11 mouse cellular contexts compared by ENCODE assay signal in genomic region chr10:19908076-19908475, GRCm38 (mm10). TPM values are rescaled to one million over a fixed set of nuclear protein-coding genes. Genes with fewer than 3 reads are reported as not detected.
DNase-seq lines count a peak whose midpoint lies in the region; ATAC-seq and TF ChIP-seq lines count a peak whose summit lies in the region.
"Had no signal": no experiment of that assay in that cellular context is flagged by ENCODE, and none has a peak within 500 bp of the region (broad histone marks: within the 10 kb centered on the region; RNA-seq: fewer than 3 reads in every experiment).

No protein-coding gene starts in this region.

- no peaks in the 10 kb centered on the region for H3K9me3 ChIP-seq in heart, embryonic 13.5 days
- no peaks in the 10 kb centered on the region for H3K9me3 ChIP-seq in lung, postnatal 0 days (ENCODE audit: low read length)
- H3K9me3 ChIP-seq in intestine, embryonic 15.5 days = no peaks in the 10 kb centered on the region
- H3K9me3 ChIP-seq in midbrain, embryonic 16.5 days (replicated peaks; ENCODE audit: control insufficient read depth, low read length, poor library complexity, severe bottlenecking) = no peaks in the 10 kb centered on the region
- H3K9me3 ChIP-seq: embryonic facial prominence, embryonic 15.5 days; neural tube, embryonic 13.5 days had no signal

- peak overlapping the region; percentile 48; the same call in 1 of the 2 replicates for H3K4me2 ChIP-seq in heart, embryonic 13.5 days
- H3K4me2 ChIP-seq in lung, postnatal 0 days (replicated peaks; ENCODE audit: low read depth, low read length) = 0 out of 2 replicates have a peak overlapping the region, but pooled peaks have one; percentile 49
- 0 out of 2 replicates have a peak overlapping the region, but pooled peaks have one; percentile 50 for H3K4me2 ChIP-seq in intestine, embryonic 15.5 days (replicated peaks)
- no peak overlapping the region for H3K4me2 ChIP-seq in midbrain, embryonic 16.5 days (ENCODE audit: low read length)
- H3K4me2 ChIP-seq: embryonic facial prominence, embryonic 15.5 days had no signal

- intact Hi-C loops in heart, postnatal 14 days (cut with DNase I) = loop anchor here (5.0 kb wide), 1 partner anchor 411 kb away; no protein-coding TSS in a partner anchor

- no peak for TF ChIP-seq CTCF in lung, postnatal 0 days (IDR thresholded peaks at IDR 0.05)

- H3K27me3 ChIP-seq in heart, embryonic 13.5 days (replicated peaks) = peaks cover 6% of the 10 kb centered on the region; the same call in 1 of the 2 replicates
- no peaks in the 10 kb centered on the region for H3K27me3 ChIP-seq in lung, postnatal 0 days (replicated peaks; ENCODE audit: insufficient read depth, low read length)
- H3K27me3 ChIP-seq in intestine, embryonic 15.5 days (replicated peaks) = no peaks in the 10 kb centered on the region
- no peaks in the 10 kb centered on the region for H3K27me3 ChIP-seq in midbrain, embryonic 16.5 days (ENCODE audit: control insufficient read depth, insufficient read depth, low read depth, low read length)

- no peaks in the 10 kb centered on the region for H3K4me1 ChIP-seq in heart, embryonic 13.5 days
- H3K4me1 ChIP-seq in lung, postnatal 0 days (ENCODE audit: insufficient read depth, low read depth, low read length) = no peaks in the 10 kb centered on the region
- no peaks in the 10 kb centered on the region for H3K4me1 ChIP-seq in intestine, embryonic 15.5 days (replicated peaks)
- no peaks in the 10 kb centered on the region; the same call in 1 of the 2 replicates for H3K4me1 ChIP-seq in midbrain, embryonic 16.5 days (ENCODE audit: control insufficient read depth, insufficient read depth, low read length)
- H3K4me1 ChIP-seq: embryonic facial prominence, embryonic 15.5 days; neural tube, embryonic 13.5 days had no signal

- no peak for ATAC-seq in heart, embryonic 13.5 days (ENCODE audit: extremely low read depth, insufficient number of reproducible peaks, low FRiP score, low TSS enrichment)
- no peak for ATAC-seq in lung, postnatal 0 days
- peak; percentile 59 for ATAC-seq in intestine, embryonic 15.5 days
- 0 out of 2 replicates have a peak, but pooled peaks have one; percentile 23 for ATAC-seq in midbrain, embryonic 16.5 days

- no peak overlapping the region for H3K9ac ChIP-seq in heart, embryonic 13.5 days
- H3K9ac ChIP-seq in lung, postnatal 0 days (replicated peaks; ENCODE audit: low read depth) = no peak overlapping the region
- no peak overlapping the region for H3K9ac ChIP-seq in intestine, embryonic 15.5 days
- no peak overlapping the region for H3K9ac ChIP-seq in midbrain, embryonic 16.5 days (ENCODE audit: low read depth, low read length)

- 0 out of 2 replicates have a peak, but pooled peaks cover 5% of the 10 kb centered on the region for H3K36me3 ChIP-seq in heart, embryonic 13.5 days
- H3K36me3 ChIP-seq in lung, postnatal 0 days (ENCODE audit: insufficient read depth, low read length) = no peaks in the 10 kb centered on the region
- no peaks in the 10 kb centered on the region for H3K36me3 ChIP-seq in intestine, embryonic 15.5 days
- no peaks in the 10 kb centered on the region for H3K36me3 ChIP-seq in midbrain, embryonic 16.5 days (ENCODE audit: control insufficient read depth, insufficient read depth, low read length)
- H3K36me3 ChIP-seq: embryonic facial prominence, embryonic 15.5 days; neural tube, embryonic 13.5 days had no signal

- H3K27ac ChIP-seq in heart, embryonic 13.5 days (replicated peaks) = no peak overlapping the region
- H3K27ac ChIP-seq in lung, postnatal 0 days (ENCODE audit: low read length) = peak overlapping the region; percentile 96; the same call in 1 of the 2 replicates
- H3K27ac ChIP-seq in intestine, embryonic 15.5 days = no peak overlapping the region
- H3K27ac ChIP-seq in midbrain, embryonic 16.5 days (ENCODE audit: low read length) = no peak overlapping the region

- no peak for TF ChIP-seq EP300 in lung, postnatal 0 days (IDR thresholded peaks at IDR 0.05)

- no peak overlapping the region for H3K4me3 ChIP-seq in heart, embryonic 13.5 days
- H3K4me3 ChIP-seq in lung, postnatal 0 days (ENCODE audit: low read depth, low read length) = no peak overlapping the region
- no peak overlapping the region for H3K4me3 ChIP-seq in intestine, embryonic 15.5 days (replicated peaks)
- H3K4me3 ChIP-seq in midbrain, embryonic 16.5 days (ENCODE audit: low read depth, low read length) = no peak overlapping the region

- no peak for DNase-seq in heart, postnatal 14 days
- peak; percentile 59 for DNase-seq in lung, postnatal 0 days (ENCODE audit: low spot score)
- no peak for DNase-seq in lung, adult 18-20 months
- no peak for DNase-seq in B cell, adult 2 months
- DNase-seq in cerebellum, postnatal 36 days = no peak

- WGBS in heart, embryonic 13.5 days = 62% methylated on average over 2 of the region's 2 CpGs
- WGBS in lung, postnatal 0 days = 59% methylated on average over 2 of the region's 2 CpGs
- 58% methylated on average over 2 of the region's 2 CpGs for WGBS in intestine, embryonic 15.5 days
- WGBS in midbrain, embryonic 16.5 days = 84% methylated on average over 2 of the region's 2 CpGs

RNA-seq across cellular contexts. Expression of gene Pex7, which starts 0.6 kb away (rescaled TPM):
- polyA plus RNA-seq in heart, embryonic 13.5 days (2015; fragmentation: Nextera tagmentation; extraction: Ambion mirVana) = 33.3 and 39.3 TPM in 2 replicates
- total RNA-seq in heart, postnatal 14 days (2021) = 10 to 100 TPM; 22.9 to 25.9 TPM
- polyA plus RNA-seq in lung, postnatal 0 days (2015; fragmentation: Nextera tagmentation; extraction: Ambion mirVana) = 40.3 TPM in 2 replicates
- polyA plus RNA-seq in intestine, embryonic 15.5 days (2015; fragmentation: Nextera tagmentation; extraction: Ambion mirVana) = 48.8 and 50.3 TPM in 2 replicates
- 26.0 and 32.8 TPM in 2 replicates for polyA plus RNA-seq in midbrain, embryonic 16.5 days (2015; fragmentation: Nextera tagmentation; extraction: Ambion mirVana)

RNA-seq across cellular contexts. Expression of gene Map3k5, which starts 26.2 kb away (rescaled TPM):
- polyA plus RNA-seq in heart, embryonic 13.5 days (2015; fragmentation: Nextera tagmentation; extraction: Ambion mirVana) = 2.4 and 2.7 TPM in 2 replicates
- 10 to 100 TPM; 30.0 to 38.9 TPM for total RNA-seq in heart, postnatal 14 days (2021)
- polyA plus RNA-seq in lung, postnatal 0 days (2015; fragmentation: Nextera tagmentation; extraction: Ambion mirVana) = 3.1 and 3.2 TPM in 2 replicates
- polyA plus RNA-seq in intestine, embryonic 15.5 days (2015; fragmentation: Nextera tagmentation; extraction: Ambion mirVana) = 1.9 and 2.4 TPM in 2 replicates
- polyA plus RNA-seq in midbrain, embryonic 16.5 days (2015; fragmentation: Nextera tagmentation; extraction: Ambion mirVana) = 1.1 and 1.2 TPM in 2 replicates

RNA-seq across cellular contexts. Expression of gene Slc35d3, which starts 56.8 kb away (rescaled TPM):
- polyA plus RNA-seq in heart, embryonic 13.5 days (2015; fragmentation: Nextera tagmentation; extraction: Ambion mirVana) = 0.87 and 1.1 TPM in 2 replicates
- total RNA-seq in heart, postnatal 14 days (2021) = under 1 TPM in 1 of 2 experiments, not detected in 1; 0.07 TPM
- polyA plus RNA-seq in lung, postnatal 0 days (2015; fragmentation: Nextera tagmentation; extraction: Ambion mirVana) = 0.36 and 0.39 TPM in 2 replicates
- 0.52 and 0.77 TPM in 2 replicates for polyA plus RNA-seq in intestine, embryonic 15.5 days (2015; fragmentation: Nextera tagmentation; extraction: Ambion mirVana)
- 1.5 and 2.5 TPM in 2 replicates for polyA plus RNA-seq in midbrain, embryonic 16.5 days (2015; fragmentation: Nextera tagmentation; extraction: Ambion mirVana)
- total RNA-seq: gastrocnemius, adult 2 months had no signal

Comparison
In these comparisons a context has a peak if more than half of its experiments do, and no peak if none do; other contexts are left out.
1. ATAC-seq: peak in intestine, embryonic 15.5 days (single experiment) and midbrain, embryonic 16.5 days (single experiment); none in heart, embryonic 13.5 days (single experiment) and lung, postnatal 0 days (single experiment).